Mouse (Mus musculus): ENCODE data around the gene 4931409K22Rik. TPM values are rescaled to one million over a fixed set of nuclear protein-coding genes. Genes with fewer than 3 reads are reported as not detected.

4931409K22Rik gene
- polyA plus RNA-seq, 1 experiment from 2014 or later = 0.16 TPM

DNA sequence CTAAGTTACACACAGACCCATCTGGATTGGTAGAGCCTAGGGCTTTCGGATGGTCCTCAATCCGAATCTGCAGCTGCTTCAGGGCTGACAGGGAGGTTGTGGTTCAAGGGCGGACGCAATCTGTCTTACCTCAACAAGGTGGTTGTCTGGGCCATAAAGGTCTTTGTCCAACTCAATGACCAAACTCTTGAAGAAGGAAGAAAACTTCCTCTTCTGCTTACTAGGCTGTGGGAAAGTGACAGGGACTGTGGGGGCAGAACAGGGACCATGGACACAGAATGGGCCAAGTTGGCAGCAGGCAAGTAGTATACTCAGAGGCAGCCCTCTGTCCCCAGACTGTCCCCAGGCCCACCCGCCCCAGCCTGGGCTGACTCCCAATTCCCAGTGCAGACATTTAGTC, 38.7 kb upstream of the 4931409K22Rik start:
- Histone ChIP-seq H3K27me3 (ENCODE audit: control insufficient read depth, insufficient read depth, low read length) (no peaks in the 10 kb centered on the region), H3K9me3 (ENCODE audit: control insufficient read depth, low read length) (no peaks in the 10 kb centered on the region), H3K9ac (replicated peaks; ENCODE audit: low read depth, low read length) (no peak overlapping the region), H3K27ac (ENCODE audit: low read depth, low read length) (peak overlapping the region; percentile 78; the same call in 1 of the 2 replicates), H3K4me2 (ENCODE audit: low read depth, low read length) (no peak overlapping the region), H3K36me3 (ENCODE audit: control insufficient read depth, insufficient read depth, low read length) (peaks cover 40% of the 10 kb centered on the region), H3K4me3 (ENCODE audit: low read depth, low read length) (no peak overlapping the region), H3K4me1 (ENCODE audit: control insufficient read depth, insufficient read depth, low read length) (peaks cover 49% of the 10 kb centered on the region)
- ATAC-seq (ENCODE audit: low read depth) = no peak
- 85% methylated on average over 5 of the region's 5 CpGs for WGBS

GRCm38 (mm10) chr5:24594346-24594745, 37.7 kb upstream of the 4931409K22Rik start:
- no peak overlapping the region for H3K27ac ChIP-seq (ENCODE audit: low read depth, low read length)
- H3K36me3 ChIP-seq (ENCODE audit: control insufficient read depth, insufficient read depth, low read length) = peaks cover 42% of the 10 kb centered on the region
- no peaks in the 10 kb centered on the region for H3K27me3 ChIP-seq (ENCODE audit: control insufficient read depth, insufficient read depth, low read length)
- no peak overlapping the region for H3K4me3 ChIP-seq (ENCODE audit: low read depth, low read length)
- H3K9ac ChIP-seq (replicated peaks; ENCODE audit: low read depth, low read length) = no peak overlapping the region
- H3K4me2 ChIP-seq (ENCODE audit: low read depth, low read length) = no peak overlapping the region
- 91% methylated on average over 5 of the region's 5 CpGs for WGBS
- H3K9me3 ChIP-seq (ENCODE audit: control insufficient read depth, low read length) = no peaks in the 10 kb centered on the region
- no peak for ATAC-seq (ENCODE audit: low read depth)
- H3K4me1 ChIP-seq (ENCODE audit: control insufficient read depth, insufficient read depth, low read length) = peaks cover 46% of the 10 kb centered on the region

DNA sequence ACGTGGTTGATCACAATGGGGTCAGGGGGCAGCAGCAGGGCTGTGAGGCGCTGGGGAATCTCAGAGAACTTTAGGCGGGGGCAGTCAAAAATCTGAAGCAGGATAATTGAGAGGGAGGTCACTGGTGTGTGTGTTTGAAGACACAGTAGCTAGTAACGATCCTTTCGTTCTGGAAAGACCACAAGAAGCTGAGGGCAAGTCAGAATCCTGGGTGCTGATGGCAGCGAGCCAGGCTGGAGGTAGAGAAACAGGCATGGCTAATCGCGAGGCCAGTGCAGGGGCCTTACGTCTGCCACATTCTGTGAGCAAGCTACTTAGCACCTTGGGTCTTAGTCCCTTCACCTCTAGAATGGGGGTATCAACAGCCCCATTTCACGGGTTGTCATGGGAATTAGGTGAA, 37.3 kb upstream of the 4931409K22Rik start:
- ATAC-seq (ENCODE audit: low read depth) = no peak
- Histone ChIP-seq H3K36me3 (ENCODE audit: control insufficient read depth, insufficient read depth, low read length) (peaks cover 46% of the 10 kb centered on the region), H3K4me1 (ENCODE audit: control insufficient read depth, insufficient read depth, low read length) (peaks cover 42% of the 10 kb centered on the region)

GRCm38 (mm10) chr5:24593230-24593629, 36.6 kb upstream of the 4931409K22Rik start:
- Histone ChIP-seq H3K9me3 (ENCODE audit: control insufficient read depth, low read length) (no peaks in the 10 kb centered on the region), H3K27ac (ENCODE audit: low read depth, low read length) (no peak overlapping the region), H3K36me3 (ENCODE audit: control insufficient read depth, insufficient read depth, low read length) (peaks cover 47% of the 10 kb centered on the region), H3K4me3 (ENCODE audit: low read depth, low read length) (no peak overlapping the region), H3K4me1 (ENCODE audit: control insufficient read depth, insufficient read depth, low read length) (peaks cover 35% of the 10 kb centered on the region), H3K9ac (replicated peaks; ENCODE audit: low read depth, low read length) (no peak overlapping the region), H3K27me3 (ENCODE audit: control insufficient read depth, insufficient read depth, low read length) (no peaks in the 10 kb centered on the region), H3K4me2 (ENCODE audit: low read depth, low read length) (no peak overlapping the region)
- ATAC-seq (ENCODE audit: low read depth) = no peak
- WGBS = 76% methylated on average over 10 of the region's 10 CpGs

More for the DNA sequence above, 37.3 kb upstream of the 4931409K22Rik start:
- Histone ChIP-seq H3K9me3 (ENCODE audit: control insufficient read depth, low read length) (no peaks in the 10 kb centered on the region), H3K4me3 (ENCODE audit: low read depth, low read length) (no peak overlapping the region), H3K27me3 (ENCODE audit: control insufficient read depth, insufficient read depth, low read length) (no peaks in the 10 kb centered on the region), H3K4me2 (ENCODE audit: low read depth, low read length) (no peak overlapping the region), H3K9ac (replicated peaks; ENCODE audit: low read depth, low read length) (no peak overlapping the region), H3K27ac (ENCODE audit: low read depth, low read length) (no peak overlapping the region)
- 72% methylated on average over 10 of the region's 10 CpGs for WGBS

DNA sequence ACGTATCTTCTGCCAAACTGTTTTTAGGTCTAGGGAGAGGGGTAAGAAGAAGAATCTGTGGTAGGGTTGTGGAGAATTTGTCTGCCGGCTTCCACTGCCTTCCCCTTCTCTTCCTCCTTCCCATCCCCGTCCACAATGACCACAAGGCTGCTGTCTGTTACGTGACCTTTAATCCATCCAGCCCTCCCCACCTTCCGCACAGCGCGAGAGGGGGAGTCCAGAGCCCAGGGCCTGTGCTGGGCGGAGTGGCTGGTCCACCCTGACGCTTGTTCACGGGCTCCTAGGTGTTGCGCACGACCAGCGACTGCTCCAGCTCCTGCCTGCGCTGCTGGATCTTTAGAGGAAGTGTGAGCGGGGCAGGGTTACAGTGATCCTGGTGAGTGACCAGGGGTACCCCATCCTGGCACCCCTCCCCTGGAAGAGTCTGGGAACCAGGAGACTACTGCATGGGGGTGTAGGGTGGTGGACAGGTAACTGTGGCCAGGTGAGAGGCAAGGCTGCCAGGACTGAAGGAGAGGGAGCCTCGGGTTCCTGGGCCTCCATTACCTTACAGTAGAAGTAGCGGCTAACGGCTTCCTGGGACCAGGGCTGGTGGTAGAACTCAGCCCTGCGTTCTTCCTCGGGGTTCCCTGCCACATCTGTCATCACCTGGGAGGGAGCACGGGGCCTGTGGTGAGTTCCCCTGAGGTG, 36.0 kb upstream of the 4931409K22Rik start:
- H3K9ac ChIP-seq (replicated peaks; ENCODE audit: low read depth, low read length) = no peak overlapping the region
- no peaks in the 10 kb centered on the region for H3K27me3 ChIP-seq (ENCODE audit: control insufficient read depth, insufficient read depth, low read length)
- H3K4me2 ChIP-seq (ENCODE audit: low read depth, low read length) = no peak overlapping the region
- H3K36me3 ChIP-seq (ENCODE audit: control insufficient read depth, insufficient read depth, low read length) = peaks cover 47% of the 10 kb centered on the region
- no peak overlapping the region for H3K27ac ChIP-seq (ENCODE audit: low read depth, low read length)
- peaks cover 35% of the 10 kb centered on the region for H3K4me1 ChIP-seq (ENCODE audit: control insufficient read depth, insufficient read depth, low read length)
- WGBS = 67% methylated on average over 21 of the region's 21 CpGs
- no peaks in the 10 kb centered on the region for H3K9me3 ChIP-seq (ENCODE audit: control insufficient read depth, low read length)
- no peak for ATAC-seq (ENCODE audit: low read depth)
- H3K4me3 ChIP-seq (ENCODE audit: low read depth, low read length) = no peak overlapping the region

- Histone ChIP-seq H3K9me3 (ENCODE audit: control insufficient read depth, low read length) (no peaks in the 10 kb centered on the region), H3K4me2 (ENCODE audit: low read depth, low read length) (no peak overlapping the region), H3K27me3 (ENCODE audit: control insufficient read depth, insufficient read depth, low read length) (no peaks in the 10 kb centered on the region), H3K36me3 (ENCODE audit: control insufficient read depth, insufficient read depth, low read length) (peaks cover 47% of the 10 kb centered on the region), H3K9ac (replicated peaks; ENCODE audit: low read depth, low read length) (no peak overlapping the region), H3K4me1 (ENCODE audit: control insufficient read depth, insufficient read depth, low read length) (peaks cover 37% of the 10 kb centered on the region), H3K27ac (ENCODE audit: low read depth, low read length) (no peak overlapping the region), H3K4me3 (ENCODE audit: low read depth, low read length) (no peak overlapping the region)
- ATAC-seq (ENCODE audit: low read depth) = no peak
- 60% methylated on average over 24 of the region's 24 CpGs for WGBS
Measured at GRCm38 (mm10) chr5:24591796-24592470, 35.3 kb upstream of the 4931409K22Rik start.

DNA sequence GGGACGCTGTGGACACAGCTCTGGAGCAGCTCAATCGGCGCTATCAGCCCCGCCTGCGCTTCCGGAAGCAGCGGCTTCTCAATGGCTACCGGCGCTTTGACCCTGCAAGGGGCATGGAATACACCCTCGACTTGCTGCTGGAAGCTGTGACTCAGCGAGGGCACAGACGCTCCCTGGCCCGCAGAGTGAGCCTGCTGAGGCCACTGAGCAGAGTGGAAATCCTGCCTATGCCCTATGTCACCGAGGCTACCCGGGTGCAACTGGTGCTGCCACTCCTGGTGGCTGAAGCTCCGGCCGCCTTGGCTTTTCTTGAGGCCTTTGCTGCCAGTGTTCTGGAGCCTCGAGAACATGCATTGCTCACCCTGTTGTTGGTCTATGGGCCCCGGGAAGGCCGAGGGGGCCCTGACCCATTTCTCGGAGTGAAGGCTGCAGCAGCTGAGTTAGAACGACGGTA, 34.7 kb upstream of the 4931409K22Rik start:
- Histone ChIP-seq H3K9me3 (ENCODE audit: control insufficient read depth, low read length) (no peaks in the 10 kb centered on the region), H3K27ac (ENCODE audit: low read depth, low read length) (no peak overlapping the region), H3K4me3 (ENCODE audit: low read depth, low read length) (no peak overlapping the region), H3K9ac (replicated peaks; ENCODE audit: low read depth, low read length) (no peak overlapping the region), H3K4me1 (ENCODE audit: control insufficient read depth, insufficient read depth, low read length) (peaks cover 30% of the 10 kb centered on the region), H3K4me2 (ENCODE audit: low read depth, low read length) (peak overlapping the region; percentile 16; the same call in 1 of the 2 replicates), H3K27me3 (ENCODE audit: control insufficient read depth, insufficient read depth, low read length) (no peaks in the 10 kb centered on the region), H3K36me3 (ENCODE audit: control insufficient read depth, insufficient read depth, low read length) (peaks cover 47% of the 10 kb centered on the region)
- ATAC-seq (ENCODE audit: low read depth) = no peak
- 32% methylated on average over 21 of the region's 23 CpGs for WGBS

DNA sequence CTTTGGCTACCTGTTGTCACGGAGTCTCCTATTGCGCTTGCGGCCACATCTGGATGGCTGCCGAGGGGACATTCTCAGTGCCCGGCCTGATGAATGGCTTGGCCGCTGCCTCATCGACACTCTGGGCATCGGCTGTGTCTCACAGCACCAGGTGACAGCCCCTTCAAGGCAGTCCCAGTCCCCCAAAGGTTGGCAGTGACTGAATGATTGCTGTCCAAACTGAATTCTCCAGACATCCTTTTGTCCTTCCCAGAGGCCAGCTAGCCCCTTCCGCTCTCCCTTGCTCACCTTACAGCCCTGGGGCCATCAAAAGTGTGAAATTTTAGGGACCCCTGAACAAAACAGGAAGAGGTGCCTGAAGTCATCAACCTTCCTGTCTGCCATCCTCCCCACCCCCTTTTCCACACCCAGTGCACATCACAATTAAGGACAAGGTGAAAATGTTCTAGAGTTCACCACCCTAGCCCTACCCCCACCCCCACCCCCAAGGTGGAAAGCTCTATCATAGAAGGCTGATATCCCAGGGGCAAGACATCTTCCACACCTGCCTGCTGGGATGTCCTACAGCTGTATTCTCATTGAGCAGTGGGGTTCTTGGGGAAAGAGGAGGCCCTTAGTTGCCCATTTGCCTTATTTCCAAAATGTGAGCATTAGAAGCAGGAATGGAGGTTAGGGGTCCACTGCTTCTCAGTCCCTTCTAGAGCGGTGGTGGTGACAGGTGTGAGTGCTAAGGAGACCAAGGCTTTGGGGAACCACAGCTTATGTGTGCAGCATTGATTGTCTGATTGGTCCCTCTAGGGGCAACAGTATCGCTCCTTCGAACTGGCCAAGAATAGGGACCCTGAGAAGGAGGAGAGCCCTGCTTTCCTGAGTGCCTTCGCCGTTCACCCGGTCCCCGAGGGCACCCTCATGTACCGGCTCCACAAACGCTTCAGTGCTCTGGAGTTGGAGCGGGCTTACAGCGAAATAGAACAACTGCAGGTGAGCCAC, 33.2 kb upstream of the 4931409K22Rik start:
- peaks cover 37% of the 10 kb centered on the region for H3K36me3 ChIP-seq (ENCODE audit: control insufficient read depth, insufficient read depth, low read length)
- ATAC-seq (ENCODE audit: low read depth) = no peak

More for the DNA sequence above, 33.2 kb upstream of the 4931409K22Rik start:
- no peak overlapping the region for H3K4me3 ChIP-seq (ENCODE audit: low read depth, low read length)
- H3K4me2 ChIP-seq (ENCODE audit: low read depth, low read length) = no peak overlapping the region
- H3K9ac ChIP-seq (replicated peaks; ENCODE audit: low read depth, low read length) = no peak overlapping the region
- no peaks in the 10 kb centered on the region for H3K9me3 ChIP-seq (ENCODE audit: control insufficient read depth, low read length)
- peaks cover 24% of the 10 kb centered on the region for H3K4me1 ChIP-seq (ENCODE audit: control insufficient read depth, insufficient read depth, low read length)
- H3K27ac ChIP-seq (ENCODE audit: low read depth, low read length) = no peak overlapping the region
- no peaks in the 10 kb centered on the region for H3K27me3 ChIP-seq (ENCODE audit: control insufficient read depth, insufficient read depth, low read length)
- 90% methylated on average over 20 of the region's 20 CpGs for WGBS
